Mouse (Mus musculus): Measurements from ENCODE around the gene Olfr1302. TPM values are rescaled to one million over a fixed set of nuclear protein-coding genes. Genes with fewer than 3 reads are reported as not detected.

Olfr1302 gene
- polyA plus RNA-seq (2012; rRNA removed; ENCODE audit: low replicate concordance): not detected in 2 replicates

DNA sequence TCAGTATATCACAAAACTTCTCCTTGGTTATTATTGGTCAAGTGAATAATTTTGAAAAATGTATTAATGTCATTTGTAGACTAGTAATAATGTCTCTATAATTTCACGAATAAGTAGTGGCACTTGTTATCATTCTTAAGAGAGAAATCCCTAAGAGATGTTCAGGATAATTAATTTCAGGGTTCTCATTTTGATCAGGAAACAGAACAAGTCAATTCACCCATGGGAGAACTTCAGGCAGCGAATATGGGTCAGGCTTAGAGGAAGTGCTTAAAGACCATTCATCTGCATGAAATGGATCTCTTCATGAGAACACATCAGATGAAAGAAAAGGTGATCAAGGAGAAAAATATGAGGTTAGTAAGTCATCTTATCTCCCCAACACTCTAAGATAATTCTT, at the start of gene Olfr1302:
Gene Olfr1302 (plus strand): TSS at position 301 of the 400 bp plus-strand sequence.

DNA sequence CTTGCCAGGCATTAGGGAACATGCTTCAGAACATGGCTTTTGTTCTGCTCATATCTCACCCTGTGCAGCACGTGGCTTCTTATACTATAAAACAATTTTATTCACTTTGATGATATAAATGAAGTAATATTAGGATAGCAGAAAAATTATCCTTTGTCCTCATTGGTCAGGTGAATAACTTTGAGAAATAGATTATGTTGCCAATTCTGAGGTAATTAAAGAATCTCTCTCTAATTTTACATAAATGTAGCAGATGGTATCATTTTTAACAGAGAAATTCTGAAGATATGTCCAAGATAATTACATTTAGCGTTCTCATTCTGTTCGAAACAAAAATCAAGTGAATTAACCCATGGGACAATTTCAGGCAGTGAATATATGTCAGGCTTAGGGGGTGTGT, 26.5 kb upstream of the Olfr1302 start, which contains the start of gene Olfr1301:
Gene Olfr1301 (plus strand): TSS at position 301 of the 400 bp plus-strand sequence.

DNA sequence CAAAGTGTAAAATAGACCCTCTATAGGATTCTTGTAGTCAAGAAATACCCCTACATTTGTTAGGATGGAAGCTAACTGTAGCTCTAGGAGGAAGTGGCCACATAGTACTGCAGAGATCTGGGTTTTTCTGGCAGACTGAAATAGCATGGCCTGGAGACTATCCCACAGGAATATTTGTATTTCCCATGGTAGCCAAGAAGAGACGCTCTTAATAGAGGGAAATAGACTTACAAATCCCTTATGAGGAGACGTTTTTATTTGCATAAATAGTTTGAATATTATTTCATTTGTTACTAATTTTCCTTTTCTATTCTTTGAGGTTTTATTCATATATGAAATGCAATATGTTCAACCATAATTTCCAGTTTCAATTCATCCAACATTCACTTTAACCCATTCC, 43.0 kb downstream of the Olfr1302 start, which contains the start of gene Olfr1303:
Gene Olfr1303 (minus strand): TSS at position 101 of the 400 bp plus-strand sequence.

Other genes with a start within 250 kb of the Olfr1302 start
- gene Olfr1294, start 237.1 kb upstream of the Olfr1302 start, polyA plus RNA-seq (2012; rRNA removed; ENCODE audit: low replicate concordance): not detected in 2 replicates
- not detected in 2 replicates for gene Olfr1295, start 207.7 kb upstream of the Olfr1302 start, polyA plus RNA-seq (2012; rRNA removed; ENCODE audit: low replicate concordance)
- not detected in 2 replicates for gene Olfr1297, start 150.9 kb upstream of the Olfr1302 start, polyA plus RNA-seq (2012; rRNA removed; ENCODE audit: low replicate concordance)
- gene Olfr1298, start 128.2 kb upstream of the Olfr1302 start, polyA plus RNA-seq (2012; rRNA removed; ENCODE audit: low replicate concordance): not detected in 2 replicates
- gene Olfr1299, start 116.0 kb upstream of the Olfr1302 start, polyA plus RNA-seq (2012; rRNA removed; ENCODE audit: low replicate concordance): not detected in 2 replicates
- not detected in 2 replicates for gene Olfr1301, start 26.4 kb upstream of the Olfr1302 start, polyA plus RNA-seq (2012; rRNA removed; ENCODE audit: low replicate concordance)
- gene Olfr1303, start 42.9 kb downstream of the Olfr1302 start, polyA plus RNA-seq (2012; rRNA removed; ENCODE audit: low replicate concordance): not detected in 2 replicates
- not detected in 2 replicates for gene Olfr1305, start 99.7 kb downstream of the Olfr1302 start, polyA plus RNA-seq (2012; rRNA removed; ENCODE audit: low replicate concordance)
- not detected in 2 replicates for gene Olfr1306, start 138.8 kb downstream of the Olfr1302 start, polyA plus RNA-seq (2012; rRNA removed; ENCODE audit: low replicate concordance)
- gene Olfr1307, start 172.0 kb downstream of the Olfr1302 start, polyA plus RNA-seq (2012; rRNA removed; ENCODE audit: low replicate concordance): not detected in 2 replicates
- gene Olfr1308, start 187.5 kb downstream of the Olfr1302 start, polyA plus RNA-seq (2012; rRNA removed; ENCODE audit: low replicate concordance): not detected in 2 replicates
- gene Olfr1309, start 212.9 kb downstream of the Olfr1302 start, polyA plus RNA-seq (2012; rRNA removed; ENCODE audit: low replicate concordance): not detected in 2 replicates
- not detected in 2 replicates for gene Olfr1310, start 235.3 kb downstream of the Olfr1302 start, polyA plus RNA-seq (2012; rRNA removed; ENCODE audit: low replicate concordance)
- not detected in 2 replicates for gene Olfr1311, start 247.0 kb downstream of the Olfr1302 start, polyA plus RNA-seq (2012; rRNA removed; ENCODE audit: low replicate concordance)